Mouse (Mus musculus): ENCODE results near the gene Kcnmb4. TPM values are rescaled to one million over a fixed set of nuclear protein-coding genes. Genes with fewer than 3 reads are reported as not detected.

Kcnmb4 gene
- polyA plus RNA-seq, 1 experiment from 2014 or later: 18.8 TPM

- WGBS: 90% methylated on average over 10 of the region's 10 CpGs
- Histone ChIP-seq H3K4me1 (ENCODE audit: control insufficient read depth, insufficient read depth, low read length) (no peaks in the 10 kb centered on the region), H3K27ac (replicated peaks; ENCODE audit: low read depth, low read length) (no peak overlapping the region), H3K9me3 (ENCODE audit: control insufficient read depth, low read length) (no peaks in the 10 kb centered on the region), H3K9ac (replicated peaks; ENCODE audit: low read length) (no peak overlapping the region), H3K36me3 (ENCODE audit: control insufficient read depth, insufficient read depth, low read length) (peaks cover 53% of the 10 kb centered on the region), H3K4me3 (replicated peaks; ENCODE audit: low read depth, low read length) (no peak overlapping the region), H3K27me3 (ENCODE audit: control insufficient read depth, insufficient read depth, low read length) (no peaks in the 10 kb centered on the region), H3K4me2 (ENCODE audit: low read length) (no peak overlapping the region)
- DNase-seq (no peak), ATAC-seq (ENCODE audit: low FRiP score, low TSS enrichment) (no peak)
Observed at GRCm38 (mm10) chr10:116486895-116487747, 13.4 kb upstream of the Kcnmb4 start.

DNA sequence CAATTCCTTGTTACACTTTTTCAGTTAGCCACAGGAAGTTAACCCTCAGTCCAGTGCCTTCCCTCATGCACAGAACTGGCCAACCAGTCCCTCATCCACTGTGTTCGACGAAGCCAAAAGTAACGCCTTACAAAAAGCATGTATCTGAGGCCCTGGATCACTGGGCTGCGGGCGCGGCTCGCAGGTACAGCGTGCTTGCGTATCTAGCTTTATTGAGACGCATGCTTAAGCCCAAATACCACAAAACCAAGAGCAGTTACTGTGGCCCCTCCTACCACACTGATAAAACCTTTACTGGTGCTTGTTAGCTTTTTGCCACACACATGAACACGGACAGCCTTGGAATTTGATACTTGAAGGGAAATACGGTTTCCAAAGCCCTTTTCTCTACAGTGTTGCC is 8.2 kb upstream of the Kcnmb4 start:
- Histone ChIP-seq H3K9ac (replicated peaks; ENCODE audit: low read length) (no peak overlapping the region), H3K27ac (replicated peaks; ENCODE audit: low read depth, low read length) (no peak overlapping the region), H3K9me3 (ENCODE audit: control insufficient read depth, low read length) (no peaks in the 10 kb centered on the region), H3K36me3 (ENCODE audit: control insufficient read depth, insufficient read depth, low read length) (peaks cover 41% of the 10 kb centered on the region), H3K4me1 (ENCODE audit: control insufficient read depth, insufficient read depth, low read length) (no peaks in the 10 kb centered on the region), H3K4me2 (ENCODE audit: low read length) (no peak overlapping the region), H3K4me3 (replicated peaks; ENCODE audit: low read depth, low read length) (no peak overlapping the region), H3K27me3 (ENCODE audit: control insufficient read depth, insufficient read depth, low read length) (no peaks in the 10 kb centered on the region)
- WGBS: 95% methylated on average over 12 of the region's 12 CpGs
- DNase-seq (no peak), ATAC-seq (ENCODE audit: low FRiP score, low TSS enrichment) (no peak)

DNA sequence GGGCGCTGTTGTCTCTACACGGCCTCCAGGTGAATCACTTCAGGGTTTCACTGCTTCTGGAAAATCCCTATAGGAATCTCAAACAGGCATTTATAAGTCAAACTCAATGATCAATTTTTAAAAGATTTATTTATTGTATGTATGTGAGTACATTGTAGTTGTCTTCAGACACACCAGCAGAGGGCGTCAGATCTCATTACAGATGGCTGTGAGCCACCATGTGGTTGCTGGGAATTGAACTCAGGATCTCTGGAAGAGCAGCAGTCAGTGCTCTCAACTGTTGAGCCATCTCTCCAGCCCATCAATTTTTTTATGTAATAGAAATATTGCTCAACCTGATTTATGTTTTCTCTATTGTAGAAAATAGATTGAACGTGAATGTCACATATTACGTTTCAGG is 7.3 kb upstream of the Kcnmb4 start:
- Histone ChIP-seq H3K27ac (replicated peaks; ENCODE audit: low read depth, low read length) (no peak overlapping the region), H3K27me3 (ENCODE audit: control insufficient read depth, insufficient read depth, low read length) (no peaks in the 10 kb centered on the region), H3K9me3 (ENCODE audit: control insufficient read depth, low read length) (no peaks in the 10 kb centered on the region), H3K36me3 (ENCODE audit: control insufficient read depth, insufficient read depth, low read length) (peaks cover 36% of the 10 kb centered on the region), H3K4me3 (replicated peaks; ENCODE audit: low read depth, low read length) (no peak overlapping the region), H3K9ac (replicated peaks; ENCODE audit: low read length) (no peak overlapping the region), H3K4me2 (ENCODE audit: low read length) (no peak overlapping the region), H3K4me1 (ENCODE audit: control insufficient read depth, insufficient read depth, low read length) (no peaks in the 10 kb centered on the region)
- ATAC-seq (ENCODE audit: low FRiP score, low TSS enrichment) (no peak), DNase-seq (no peak)
- 89% methylated on average over 5 of the region's 5 CpGs for WGBS

DNA sequence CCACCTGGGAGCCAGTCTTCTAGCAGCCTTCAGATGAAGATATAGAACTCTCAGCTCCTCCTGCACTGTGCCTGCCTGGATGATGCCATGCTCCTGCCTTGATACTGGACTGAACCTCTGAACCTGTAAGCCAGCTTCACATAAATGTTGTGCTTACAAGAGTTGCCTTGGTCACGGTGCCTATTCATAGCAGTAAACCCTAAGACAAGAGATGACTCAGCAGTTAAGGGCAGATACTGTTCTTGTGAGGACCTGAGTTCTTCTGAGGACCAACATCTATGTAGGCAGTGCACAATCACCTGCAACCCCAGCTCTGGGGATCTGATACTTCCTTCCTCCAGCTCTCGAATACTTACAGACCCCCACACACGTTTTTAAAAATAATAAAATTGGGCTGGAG is 2.9 kb upstream of the Kcnmb4 start:
- Histone ChIP-seq H3K9ac (replicated peaks; ENCODE audit: low read length) (no peak overlapping the region), H3K4me3 (replicated peaks; ENCODE audit: low read depth, low read length) (no peak overlapping the region), H3K4me1 (ENCODE audit: control insufficient read depth, insufficient read depth, low read length) (peaks cover 14% of the 10 kb centered on the region), H3K36me3 (ENCODE audit: control insufficient read depth, insufficient read depth, low read length) (peaks cover 4% of the 10 kb centered on the region; the same call in 1 of the 2 replicates), H3K27ac (replicated peaks; ENCODE audit: low read depth, low read length) (no peak overlapping the region), H3K9me3 (ENCODE audit: control insufficient read depth, low read length) (no peaks in the 10 kb centered on the region), H3K4me2 (ENCODE audit: low read length) (no peak overlapping the region), H3K27me3 (ENCODE audit: control insufficient read depth, insufficient read depth, low read length) (no peaks in the 10 kb centered on the region)
- DNase-seq (no peak), ATAC-seq (ENCODE audit: low FRiP score, low TSS enrichment) (no peak)
- 91% methylated on average over 3 of the region's 3 CpGs for WGBS

GRCm38 (mm10) chr10:116475725-116476124 is 2.0 kb upstream of the Kcnmb4 start:
- Histone ChIP-seq H3K9me3 (ENCODE audit: control insufficient read depth, low read length) (no peaks in the 10 kb centered on the region), H3K27me3 (ENCODE audit: control insufficient read depth, insufficient read depth, low read length) (no peaks in the 10 kb centered on the region), H3K4me2 (ENCODE audit: low read length) (no peak overlapping the region), H3K36me3 (ENCODE audit: control insufficient read depth, insufficient read depth, low read length) (peaks cover 3% of the 10 kb centered on the region; the same call in 1 of the 2 replicates), H3K4me3 (replicated peaks; ENCODE audit: low read depth, low read length) (no peak overlapping the region), H3K9ac (replicated peaks; ENCODE audit: low read length) (no peak overlapping the region), H3K4me1 (ENCODE audit: control insufficient read depth, insufficient read depth, low read length) (peaks cover 14% of the 10 kb centered on the region), H3K27ac (replicated peaks; ENCODE audit: low read depth, low read length) (no peak overlapping the region)
- ATAC-seq (ENCODE audit: low FRiP score, low TSS enrichment) (no peak), DNase-seq (no peak)
- 78% methylated on average over 6 of the region's 6 CpGs for WGBS

DNA sequence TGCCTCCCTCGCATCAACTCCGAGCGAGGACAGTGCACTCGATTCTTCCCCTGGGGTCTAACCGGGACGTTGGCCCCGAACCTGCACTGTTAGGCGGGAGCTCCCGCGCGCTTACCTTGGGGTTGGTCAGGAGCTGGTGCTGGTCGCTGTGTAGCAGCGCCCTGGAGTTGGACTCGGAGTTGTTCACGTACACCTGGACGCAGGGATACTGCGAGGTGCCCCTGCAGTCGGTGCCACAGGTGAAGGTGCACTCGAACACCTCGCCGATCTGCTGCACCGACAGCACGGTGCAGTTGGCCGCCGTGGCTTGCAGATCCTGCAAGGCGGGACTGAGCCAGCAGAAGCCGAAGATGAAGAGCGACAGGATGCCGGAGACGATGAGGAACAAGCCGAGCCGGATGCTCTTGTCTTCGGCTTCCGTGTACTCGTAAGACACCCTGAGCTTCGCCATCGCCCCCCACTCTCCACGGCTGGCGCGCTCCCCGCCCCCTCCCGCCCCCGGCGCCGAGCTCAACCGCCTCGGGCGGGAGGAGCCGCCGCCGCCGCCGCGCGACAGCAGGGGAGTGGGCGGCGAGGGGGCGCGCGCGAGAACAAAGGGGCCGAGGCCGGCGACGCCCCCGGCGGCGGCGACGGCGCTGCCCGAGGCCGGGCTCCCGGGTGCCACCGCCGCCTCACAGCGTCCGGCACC is 463 bp downstream of the Kcnmb4 start:
- H3K27me3 ChIP-seq (ENCODE audit: control insufficient read depth, insufficient read depth, low read length): no peaks in the 10 kb centered on the region
- H3K4me2 ChIP-seq (ENCODE audit: low read length): peak overlapping the region; percentile 84
- H3K4me3 ChIP-seq (replicated peaks; ENCODE audit: low read depth, low read length): peak overlapping the region; percentile 69
- peaks cover 14% of the 10 kb centered on the region for H3K4me1 ChIP-seq (ENCODE audit: control insufficient read depth, insufficient read depth, low read length)
- WGBS: under 1% methylated on average over 69 of the region's 78 CpGs
- peak overlapping the region; percentile 95 for H3K27ac ChIP-seq (replicated peaks; ENCODE audit: low read depth, low read length)
- peak; percentile 86 for DNase-seq
- ATAC-seq (ENCODE audit: low FRiP score, low TSS enrichment): peak; percentile 82
- no peaks in the 10 kb centered on the region for H3K9me3 ChIP-seq (ENCODE audit: control insufficient read depth, low read length)
- peak overlapping the region; percentile 85 for H3K9ac ChIP-seq (replicated peaks; ENCODE audit: low read length)
- H3K36me3 ChIP-seq (ENCODE audit: control insufficient read depth, insufficient read depth, low read length): no peaks in the 10 kb centered on the region

DNA sequence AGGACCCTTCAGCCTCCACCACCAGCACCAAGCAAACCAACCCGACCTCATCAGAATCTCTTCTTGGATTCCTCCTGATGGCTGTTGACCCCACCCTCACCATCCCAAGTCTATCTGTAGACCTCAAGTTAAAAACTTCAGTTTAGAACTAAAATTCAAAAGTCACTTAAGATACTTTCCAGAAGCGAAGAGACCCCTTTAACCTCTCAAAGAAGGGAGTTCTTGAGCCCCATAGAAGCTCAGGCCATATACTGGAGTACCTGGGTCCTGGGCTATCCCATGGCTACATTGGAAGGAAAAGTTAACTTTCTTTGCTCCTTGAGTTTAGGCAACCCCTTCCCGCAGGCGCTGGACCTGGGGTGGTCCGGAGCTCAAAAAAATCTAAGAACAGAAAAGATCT is 1.1 kb downstream of the Kcnmb4 start:
- H3K9ac ChIP-seq (replicated peaks; ENCODE audit: low read length): peak overlapping the region; percentile 85
- H3K27me3 ChIP-seq (ENCODE audit: control insufficient read depth, insufficient read depth, low read length): no peaks in the 10 kb centered on the region
- H3K27ac ChIP-seq (replicated peaks; ENCODE audit: low read depth, low read length): 0 out of 2 replicates have a peak overlapping the region, but pooled peaks have one; percentile 95
- H3K9me3 ChIP-seq (ENCODE audit: control insufficient read depth, low read length): no peaks in the 10 kb centered on the region
- ATAC-seq (ENCODE audit: low FRiP score, low TSS enrichment) (no peak), DNase-seq (no peak)
- H3K4me2 ChIP-seq (ENCODE audit: low read length): peak overlapping the region; percentile 84
- peak overlapping the region; percentile 69 for H3K4me3 ChIP-seq (replicated peaks; ENCODE audit: low read depth, low read length)
- H3K4me1 ChIP-seq (ENCODE audit: control insufficient read depth, insufficient read depth, low read length): peaks cover 14% of the 10 kb centered on the region
- H3K36me3 ChIP-seq (ENCODE audit: control insufficient read depth, insufficient read depth, low read length): no peaks in the 10 kb centered on the region
- 9% methylated on average over 5 of the region's 5 CpGs for WGBS

DNA sequence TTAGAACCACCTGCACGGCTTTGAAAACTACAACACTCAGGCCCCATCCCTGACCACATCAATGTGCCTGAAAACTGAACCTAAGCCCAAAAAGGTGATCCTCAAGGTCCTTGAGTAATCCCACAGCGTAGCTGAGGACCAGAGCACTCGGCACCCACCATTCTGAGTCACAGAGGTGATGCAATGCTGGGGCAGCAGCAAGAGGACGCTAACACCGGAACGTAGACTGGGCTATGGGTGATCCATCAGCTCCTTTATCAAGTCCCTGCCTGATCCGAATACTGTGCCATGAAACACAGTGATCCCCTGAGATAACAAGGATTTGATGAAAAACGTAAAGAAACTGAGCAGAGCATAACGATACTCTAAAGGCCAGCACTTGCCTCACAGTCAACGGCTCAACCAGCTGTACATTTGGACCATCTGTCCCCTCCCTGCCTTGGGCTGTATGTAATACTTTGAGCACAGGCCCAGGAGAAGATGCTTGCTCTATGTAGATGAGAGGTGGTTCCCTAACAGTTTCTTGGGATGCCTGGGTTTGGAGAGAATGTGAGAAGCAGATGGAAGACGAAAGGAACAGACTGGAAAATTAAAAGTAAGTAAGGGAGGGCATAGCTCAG is 3.3 kb downstream of the Kcnmb4 start:
- H3K4me2 ChIP-seq (ENCODE audit: low read length): no peak overlapping the region
- no peaks in the 10 kb centered on the region for H3K27me3 ChIP-seq (ENCODE audit: control insufficient read depth, insufficient read depth, low read length)
- DNase-seq (no peak), ATAC-seq (ENCODE audit: low FRiP score, low TSS enrichment) (no peak)
- H3K9ac ChIP-seq (replicated peaks; ENCODE audit: low read length): no peak overlapping the region
- H3K4me1 ChIP-seq (ENCODE audit: control insufficient read depth, insufficient read depth, low read length): peaks cover 14% of the 10 kb centered on the region
- no peak overlapping the region for H3K27ac ChIP-seq (replicated peaks; ENCODE audit: low read depth, low read length)
- 80% methylated on average over 11 of the region's 11 CpGs for WGBS
- H3K4me3 ChIP-seq (replicated peaks; ENCODE audit: low read depth, low read length): no peak overlapping the region
- no peaks in the 10 kb centered on the region for H3K36me3 ChIP-seq (ENCODE audit: control insufficient read depth, insufficient read depth, low read length)
- no peaks in the 10 kb centered on the region for H3K9me3 ChIP-seq (ENCODE audit: control insufficient read depth, low read length)

All from midbrain, embryonic 14.5 days (tissue).